Mouse (Mus musculus): ENCODE results near the gene Gm20422.

DNA sequence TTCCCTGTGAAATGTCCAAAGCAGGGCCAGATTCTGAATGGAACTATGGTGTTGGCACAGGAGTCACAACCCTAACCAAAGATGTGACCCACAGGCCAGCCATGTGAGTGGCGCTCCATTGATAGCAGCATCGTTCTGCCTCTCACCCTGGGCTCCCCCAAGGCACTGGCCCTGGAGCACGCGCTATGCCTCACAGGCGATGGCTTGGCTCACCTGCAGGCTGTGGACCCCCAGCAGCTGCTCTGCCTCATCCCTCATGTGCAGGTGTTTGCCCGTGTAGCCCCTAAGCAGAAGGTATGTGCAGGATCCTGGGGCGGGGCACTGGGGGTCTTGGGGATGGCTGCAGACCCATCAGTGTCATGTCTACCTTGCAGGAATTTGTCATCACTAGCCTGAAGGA lies 28.7 kb upstream of the Gm20422 start:
- TF ChIP-seq CTCF (IDR thresholded peaks at IDR 0.05), result no peak
- no peak for TF ChIP-seq POLR2A (IDR thresholded peaks at IDR 0.05; ENCODE audit: insufficient read depth, low read depth, low read length)
